Mouse (Mus musculus) CH12.LX (cell line): ENCODE measurements around the gene Stk24.

Experiments
- CHD1 ChIP-seq: IDR thresholded peaks from 2 replicates; pipeline ENCODE4 v1.6.1; 2012; ENCODE audit warnings: low read depth, low read length, improper control_type of control experiment, inconsistent platforms
- CHD2 ChIP-seq: IDR thresholded peaks from 2 replicates; pipeline ENCODE4 v1.6.1; 2011; ENCODE audit warnings: low read length, improper control_type of control experiment
- CTCF ChIP-seq, 2 experiments: IDR thresholded peaks in 1 of 2; conservative IDR thresholded peaks in 1 of 2; 2 replicates each; pipeline ENCODE4 v1.5.1; 2011 to 2012; ENCODE audit warnings: low read depth in 2 of 2, low read length in 2 of 2, improper control_type of control experiment in 1 of 2, inconsistent platforms in 1 of 2, mild to moderate bottlenecking in 1 of 2, moderate library complexity in 1 of 2
- EP300 ChIP-seq: IDR thresholded peaks from 2 replicates; pipeline ENCODE4 v1.6.1; 2011; ENCODE audit warnings: low read length, improper control_type of control experiment
- KAT2A ChIP-seq: IDR thresholded peaks from 2 replicates; pipeline ENCODE4 v1.6.1; 2012; ENCODE audit warnings: low read length, improper control_type of control experiment, inconsistent platforms; ENCODE audit not compliant: insufficient replicate concordance
- NELFE ChIP-seq: IDR thresholded peaks from 2 replicates; pipeline ENCODE4 v1.6.1; 2011; ENCODE audit warnings: low read depth, low read length, improper control_type of control experiment
- POLR2A ChIP-seq: IDR thresholded peaks from 2 replicates; pipeline ENCODE4 v1.6.1; 2011; ENCODE audit warnings: low read depth, mild to moderate bottlenecking, improper control_type of control experiment, low read length
- POLR2AphosphoS2 ChIP-seq: IDR thresholded peaks from 2 replicates; pipeline ENCODE4 v1.6.1; 2011; ENCODE audit warnings: low read depth, low read length, improper control_type of control experiment
- RCOR1 ChIP-seq: conservative IDR thresholded peaks from 2 replicates; pipeline ENCODE4 v1.6.1; 2012; ENCODE audit warnings: low read depth, mild to moderate bottlenecking, inconsistent platforms, low read length, improper control_type of control experiment
- UBTF ChIP-seq: IDR thresholded peaks from 2 replicates; pipeline ENCODE4 v1.6.1; 2012; ENCODE audit warnings: low read depth, mild to moderate bottlenecking, inconsistent platforms, low read length, improper control_type of control experiment, moderate library complexity
- USF2 ChIP-seq: conservative IDR thresholded peaks from 2 replicates; pipeline ENCODE4 v1.6.1; 2011; ENCODE audit warnings: low read depth, low read length, improper control_type of control experiment

DNA sequence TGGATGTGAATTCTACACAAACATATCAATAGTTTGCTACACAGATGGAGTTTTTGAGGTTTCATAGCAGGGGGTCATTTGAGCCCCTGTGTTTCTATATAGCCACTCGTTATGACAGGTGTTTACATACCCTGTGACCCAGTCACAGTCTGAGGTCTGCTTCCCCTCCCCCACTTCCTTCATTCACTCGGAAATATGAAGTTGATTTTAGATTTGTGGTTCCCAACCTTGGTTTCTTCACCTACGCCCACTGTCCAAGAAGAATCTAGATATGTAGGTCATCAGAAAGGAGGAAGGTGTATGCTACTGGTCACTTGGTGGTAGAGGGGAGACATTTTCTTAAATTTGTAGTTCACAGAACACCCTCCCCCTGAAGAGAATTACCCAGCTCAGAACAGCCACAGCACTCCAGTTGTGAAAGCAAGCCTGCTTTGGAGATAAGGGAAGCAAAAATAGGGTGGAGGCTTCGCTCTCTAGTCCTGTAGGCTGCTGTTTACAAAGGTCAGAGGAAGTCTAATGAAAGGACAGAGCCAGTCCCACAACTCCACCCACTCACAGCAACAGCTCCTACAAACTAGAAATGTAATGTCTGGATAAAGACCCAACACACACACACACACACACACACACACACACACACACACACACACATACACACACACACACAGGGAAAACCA is 43.0 kb upstream of the Stk24 start:
- TF ChIP-seq EP300 (no peak), CTCF (conservative IDR thresholded peaks at IDR 0.05 in 1 of 2, IDR thresholded peaks at IDR 0.05 in 1 of 2; ENCODE audit: low read depth in 2 of 2, low read length in 2 of 2) (no peak), POLR2A (no peak), POLR2AphosphoS2 (no peak), RCOR1 (no peak), CHD1 (no peak), UBTF (no peak), USF2 (no peak), NELFE (no peak), CHD2 (no peak), KAT2A (no peak)
